Mouse (Mus musculus): ENCODE results near the gene Cwc27.

DNA sequence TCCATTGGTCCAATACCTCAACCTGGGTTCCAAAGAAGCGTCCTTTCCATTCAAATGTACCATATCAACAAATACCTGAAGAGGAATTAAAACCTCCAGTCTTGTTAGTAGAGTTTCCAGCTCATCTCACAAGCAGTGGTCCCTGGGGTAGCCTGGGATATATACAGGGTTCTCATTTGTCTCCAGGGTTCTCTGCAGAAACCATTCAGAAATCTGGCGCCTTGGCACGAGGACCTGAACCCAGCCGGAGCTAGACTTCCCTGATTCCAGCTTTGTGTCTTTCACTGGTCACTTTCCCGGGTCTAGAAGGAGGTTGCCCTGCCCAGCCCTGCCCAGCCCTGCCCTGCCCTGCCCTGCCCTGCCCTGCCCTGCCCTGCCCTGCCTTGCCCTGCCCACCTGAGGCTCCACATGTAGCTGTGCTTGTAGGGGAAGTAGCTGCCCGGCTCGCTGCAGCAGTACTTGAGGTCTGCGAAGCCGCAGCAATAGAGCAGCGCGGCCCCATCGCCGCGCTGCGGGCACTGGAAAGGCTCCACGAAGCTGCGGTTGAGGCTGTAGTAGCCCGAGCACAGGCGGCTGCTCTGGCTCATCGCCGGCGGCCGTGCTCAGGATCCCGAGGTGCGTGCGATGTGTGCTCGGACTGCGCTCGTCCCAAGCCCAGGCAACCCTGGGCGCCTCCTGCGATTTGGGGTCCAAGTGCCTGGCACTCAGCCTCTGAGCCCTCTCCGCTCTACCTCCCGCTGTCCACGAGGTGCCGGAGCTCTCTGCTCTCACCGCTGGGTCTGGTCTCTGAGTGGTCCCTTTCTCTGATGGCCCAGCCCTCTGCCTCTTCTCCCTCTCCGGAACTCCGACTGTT, 46.4 kb upstream of the Cwc27 start, which contains the start of gene Shisal2b:
- TF ChIP-seq POLR2A (IDR thresholded peaks at IDR 0.05; ENCODE audit: borderline replicate concordance, extremely low read depth, insufficient read depth, insufficient read length, poor library complexity, severe bottlenecking) = no peak
- TF ChIP-seq CTCF (IDR thresholded peaks at IDR 0.05; ENCODE audit: borderline replicate concordance, extremely low read depth, insufficient read depth, insufficient read length) = no peak

Data from brain, embryonic 14.5 days (tissue).